Mouse (Mus musculus): Measurements from ENCODE around the gene Rfxap. TPM values are rescaled to one million over a fixed set of nuclear protein-coding genes. Genes with fewer than 3 reads are reported as not detected.

Rfxap gene
- total RNA-seq (2015) (47.3 and 53.8 TPM in 2 replicates), total RNA-seq (2017) (42.0 and 58.7 TPM in 2 replicates)

- ATAC-seq (ENCODE audit: poor library complexity, severe bottlenecking): peak; percentile 79
Observed at GRCm38 (mm10) chr3:54807666-54808217, at the start of gene Rfxap. Rfxap (minus strand) TSS chr3:54807791.

- no peak for ATAC-seq (ENCODE audit: poor library complexity, severe bottlenecking)
Observed at GRCm38 (mm10) chr3:54835421-54835820, 27.8 kb upstream of the Rfxap start.

GRCm38 (mm10) chr3:54832491-54832890, 24.9 kb upstream of the Rfxap start:
- no peak for ATAC-seq (ENCODE audit: poor library complexity, severe bottlenecking)

- ATAC-seq (ENCODE audit: poor library complexity, severe bottlenecking): no peak
Observed at GRCm38 (mm10) chr3:54822526-54822925, 14.9 kb upstream of the Rfxap start.

- peak; percentile 64; the same call in 1 of the 2 replicates for ATAC-seq (ENCODE audit: poor library complexity, severe bottlenecking)
Observed at GRCm38 (mm10) chr3:54815292-54815691, 7.7 kb upstream of the Rfxap start.

GRCm38 (mm10) chr3:54814622-54815021, 7.0 kb upstream of the Rfxap start:
- peak; percentile 62 for ATAC-seq (ENCODE audit: poor library complexity, severe bottlenecking)

- no peak for ATAC-seq (ENCODE audit: poor library complexity, severe bottlenecking)
Observed at GRCm38 (mm10) chr3:54813418-54813988, 5.9 kb upstream of the Rfxap start.

- no peak for ATAC-seq (ENCODE audit: poor library complexity, severe bottlenecking)
Observed at GRCm38 (mm10) chr3:54811616-54812015, 4.0 kb upstream of the Rfxap start.

- 0 out of 2 replicates have a peak, but pooled peaks have one; percentile 18 for ATAC-seq (ENCODE audit: poor library complexity, severe bottlenecking)
Observed at GRCm38 (mm10) chr3:54809111-54809510, 1.5 kb upstream of the Rfxap start.

- ATAC-seq (ENCODE audit: poor library complexity, severe bottlenecking): peak; percentile 55
Observed at GRCm38 (mm10) chr3:54807061-54807661, 430 bp downstream of the Rfxap start.

GRCm38 (mm10) chr3:54803713-54804112, 3.9 kb downstream of the Rfxap start:
- no peak for ATAC-seq (ENCODE audit: poor library complexity, severe bottlenecking)

- peak; percentile 71 for ATAC-seq (ENCODE audit: poor library complexity, severe bottlenecking)
Observed at GRCm38 (mm10) chr3:54797211-54797610, 10.4 kb downstream of the Rfxap start.

GRCm38 (mm10) chr3:54795806-54796205, 11.8 kb downstream of the Rfxap start:
- no peak for ATAC-seq (ENCODE audit: poor library complexity, severe bottlenecking)

GRCm38 (mm10) chr3:54795379-54795778, 12.2 kb downstream of the Rfxap start:
- no peak for ATAC-seq (ENCODE audit: poor library complexity, severe bottlenecking)

GRCm38 (mm10) chr3:54793762-54794161, 13.8 kb downstream of the Rfxap start:
- no peak for ATAC-seq (ENCODE audit: poor library complexity, severe bottlenecking)

- ATAC-seq (ENCODE audit: poor library complexity, severe bottlenecking): no peak
Observed at GRCm38 (mm10) chr3:54791822-54792677, 15.5 kb downstream of the Rfxap start.

GRCm38 (mm10) chr3:54790601-54791000, 17.0 kb downstream of the Rfxap start:
- ATAC-seq (ENCODE audit: poor library complexity, severe bottlenecking): no peak

- ATAC-seq (ENCODE audit: poor library complexity, severe bottlenecking): no peak
Observed at GRCm38 (mm10) chr3:54775989-54776631, 31.5 kb downstream of the Rfxap start.

GRCm38 (mm10) chr3:54773613-54774012, 34.0 kb downstream of the Rfxap start:
- no peak for ATAC-seq (ENCODE audit: poor library complexity, severe bottlenecking)

- ATAC-seq (ENCODE audit: poor library complexity, severe bottlenecking): no peak
Observed at GRCm38 (mm10) chr3:54769349-54770275, 38.0 kb downstream of the Rfxap start.

All from megakaryocyte, adult 5-6 weeks (primary cell).